Mouse (Mus musculus) limb, embryonic 12.5 days (tissue): Measurements from ENCODE around the gene Amy1. TPM values are rescaled to one million over a fixed set of nuclear protein-coding genes. Genes with fewer than 3 reads are reported as not detected.
"Not testable (repeated sequence)": the region's sequence is repeated elsewhere in the genome, so short reads cannot be mapped to it uniquely, and the experiment has no call there.

Experiments
- ATAC-seq: fragments of 200-750 bp; cut with Nextera tagmentation; 2 replicates; pipeline ENCODE4 v1.8.0; 2017; ENCODE audit warnings: low read depth, moderate TSS enrichment; ENCODE audit not compliant: insufficient number of reproducible peaks, insufficient read depth, low FRiP score, low TSS enrichment
- H3K27ac ChIP-seq: fragments of 300-500 bp; sonication (generic); 2 replicates; pipeline ENCODE4 v1.5.1; 2016; ENCODE audit warnings: mild to moderate bottlenecking, moderate library complexity
- H3K27me3 ChIP-seq: fragments of 300-500 bp; sonication (generic); 2 replicates; pipeline ENCODE4 v1.6.1; 2016; ENCODE audit warnings: mild to moderate bottlenecking, moderate library complexity
- H3K36me3 ChIP-seq: fragments of 300-500 bp; sonication (generic); 2 replicates; pipeline ENCODE4 v1.6.1; 2016; ENCODE audit warnings: mild to moderate bottlenecking, moderate library complexity
- H3K4me1 ChIP-seq: fragments of 300-500 bp; sonication (generic); replicated peaks from 2 replicates; pipeline ENCODE4 v1.6.1; 2016
- H3K4me2 ChIP-seq: fragments of 300-500 bp; sonication (generic); 2 replicates; pipeline ENCODE4 v1.6.1; 2016; ENCODE audit warnings: mild to moderate bottlenecking, moderate library complexity
- H3K4me3 ChIP-seq: fragments of 300-500 bp; sonication (generic); replicated peaks from 2 replicates; pipeline ENCODE4 v1.5.1; 2016; ENCODE audit warnings: mild to moderate bottlenecking
- H3K9ac ChIP-seq: fragments of 300-500 bp; sonication (generic); replicated peaks from 2 replicates; pipeline ENCODE4 v1.6.1; 2016; ENCODE audit warnings: mild to moderate bottlenecking, moderate library complexity
- H3K9me3 ChIP-seq: fragments of 300-500 bp; sonication (generic); 2 replicates; pipeline ENCODE4 v1.6.1; 2016; ENCODE audit warnings: mild to moderate bottlenecking, moderate library complexity
- WGBS: fragments of 180-500 bp; shearing (Covaris S2); methylation state at CpG from one replicate; pipeline ENCODE4 v1.1.7; 2016; 5-methylcytosine and 5-hydroxymethylcytosine counted together
- polyA plus RNA-seq: library from polyadenylated mRNA; unstranded; fragments of >200 nt; fragmentation: Nextera tagmentation; extraction: Ambion mirVana; gene quantifications from 2 replicates; pipeline ENCODE4 v1.2.1, GENCODE M21; 2016

Amy1 gene
- polyA plus RNA-seq, result 1.00 and 1.5 TPM in 2 replicates

DNA sequence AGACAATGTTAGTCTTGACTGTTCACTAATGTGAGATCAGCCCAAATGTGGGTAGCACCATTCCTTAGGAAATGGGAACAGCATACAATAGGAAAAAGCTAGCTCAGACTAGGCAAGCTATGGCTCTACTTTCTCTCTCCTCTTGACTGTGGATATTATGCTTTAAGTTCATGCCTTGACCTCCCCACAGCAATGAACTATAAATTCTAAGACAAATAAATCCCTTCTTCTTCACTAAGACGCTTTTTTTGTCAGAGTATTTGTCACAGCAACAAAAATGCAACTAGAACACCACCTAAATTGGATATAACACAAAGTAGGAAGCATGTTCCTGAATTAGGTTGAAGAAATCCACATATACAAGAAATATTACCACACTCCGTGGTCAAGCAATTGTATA, at the start of gene Amy1:
TSS of gene Amy1 (minus strand) at position 101 of the 400 bp plus-strand sequence.
- Histone ChIP-seq H3K4me1 (no peaks in the 10 kb centered on the region), H3K27me3 (no peaks in the 10 kb centered on the region), H3K36me3 (peaks cover 37% of the 10 kb centered on the region), H3K9ac (no peak within 1 kb of the TSS), H3K4me2 (no peak within 1 kb of the TSS), H3K9me3 (no peaks in the 10 kb centered on the region), H3K27ac (no peak within 1 kb of the TSS), H3K4me3 (no peak within 1 kb of the TSS)
- WGBS, result 96% methylated on average over 2 of the region's 2 CpGs
- no peak for ATAC-seq

DNA sequence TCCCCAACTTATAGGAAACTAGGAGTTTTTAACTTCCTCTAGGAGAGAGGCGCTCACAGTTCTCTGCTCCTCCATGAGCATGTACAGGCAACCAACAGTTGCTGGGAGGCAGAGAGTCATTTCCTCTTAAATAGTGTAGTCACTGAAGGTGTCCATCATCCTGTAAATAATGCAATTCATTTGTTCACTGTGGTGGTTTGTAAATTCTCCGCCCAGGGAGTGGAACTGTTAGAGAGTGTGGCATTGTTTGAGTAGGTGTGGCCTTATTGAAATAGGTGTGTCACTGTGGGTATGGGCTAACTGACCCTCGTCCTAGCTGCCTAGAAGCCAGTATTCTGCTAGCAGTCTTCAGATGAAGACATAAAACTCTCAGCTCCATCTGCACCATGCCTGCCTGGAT, 47.8 kb upstream of the Amy1 start:
- Histone ChIP-seq H3K4me2 (no peak overlapping the region), H3K27me3 (no peaks in the 10 kb centered on the region), H3K36me3 (no peaks in the 10 kb centered on the region), H3K9me3 (no peaks in the 10 kb centered on the region), H3K4me1 (no peaks in the 10 kb centered on the region), H3K4me3 (no peak overlapping the region), H3K9ac (no peak overlapping the region), H3K27ac (no peak overlapping the region)
- WGBS, result 81% methylated on average over 3 of the region's 3 CpGs
- no peak for ATAC-seq

- H3K4me3 ChIP-seq, H3K9me3 ChIP-seq, H3K27me3 ChIP-seq, H3K4me1 ChIP-seq, H3K9ac ChIP-seq, H3K27ac ChIP-seq, ATAC-seq, H3K4me2 ChIP-seq, H3K36me3 ChIP-seq: not testable (repeated sequence)
- 46% methylated on average over 3 of the region's 3 CpGs for WGBS
These were observed 44.9 kb upstream of the Amy1 start for GRCm38 (mm10) chr3:113651386-113651785.

- 97% methylated on average over 1 of the region's 1 CpGs for WGBS
These were observed 33.0 kb upstream of the Amy1 start for GRCm38 (mm10) chr3:113639545-113639944.

GRCm38 (mm10) chr3:113634220-113634619, 27.7 kb upstream of the Amy1 start:
- Histone ChIP-seq H3K4me2 (no peak overlapping the region), H3K27me3 (no peaks in the 10 kb centered on the region), H3K27ac (no peak overlapping the region), H3K9me3 (no peaks in the 10 kb centered on the region), H3K4me3 (no peak overlapping the region), H3K9ac (no peak overlapping the region), H3K4me1 (peaks cover 6% of the 10 kb centered on the region; the same call in 1 of the 2 replicates), H3K36me3 (no peaks in the 10 kb centered on the region)
- ATAC-seq, result no peak

More at GRCm38 (mm10) chr3:113639545-113639944, 33.0 kb upstream of the Amy1 start:
- Histone ChIP-seq H3K9me3 (no peaks in the 10 kb centered on the region), H3K27me3 (no peaks in the 10 kb centered on the region), H3K36me3 (no peaks in the 10 kb centered on the region), H3K4me2 (no peak overlapping the region), H3K4me3 (no peak overlapping the region), H3K9ac (no peak overlapping the region), H3K27ac (no peak overlapping the region), H3K4me1 (no peaks in the 10 kb centered on the region)
- no peak for ATAC-seq

DNA sequence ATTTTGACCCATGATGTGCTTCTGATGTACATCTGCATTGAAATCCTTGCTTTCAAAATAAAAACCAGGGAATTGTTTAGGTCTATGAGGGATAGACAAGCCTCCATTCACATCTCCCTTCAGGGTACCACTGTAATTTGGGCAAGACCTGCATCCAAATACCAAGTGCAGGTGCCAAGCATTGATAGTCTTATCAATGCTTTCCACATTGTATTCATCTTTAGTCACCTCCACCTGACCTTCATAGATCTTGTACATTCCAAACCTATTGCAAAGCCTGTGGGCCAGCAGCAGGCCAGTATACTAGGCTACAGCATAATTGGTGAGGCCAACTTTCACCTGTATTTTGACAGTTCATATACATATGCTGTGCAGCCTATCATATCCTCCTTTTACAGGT, 25.1 kb upstream of the Amy1 start:
- Histone ChIP-seq H3K9ac (no peak overlapping the region), H3K4me1 (peaks cover 6% of the 10 kb centered on the region), H3K27ac (no peak overlapping the region), H3K4me2 (peak overlapping the region; percentile 68; the same call in 1 of the 2 replicates), H3K9me3 (no peaks in the 10 kb centered on the region), H3K27me3 (no peaks in the 10 kb centered on the region), H3K36me3 (peaks cover 6% of the 10 kb centered on the region; the same call in 1 of the 2 replicates), H3K4me3 (no peak overlapping the region)
- ATAC-seq, result no peak

DNA sequence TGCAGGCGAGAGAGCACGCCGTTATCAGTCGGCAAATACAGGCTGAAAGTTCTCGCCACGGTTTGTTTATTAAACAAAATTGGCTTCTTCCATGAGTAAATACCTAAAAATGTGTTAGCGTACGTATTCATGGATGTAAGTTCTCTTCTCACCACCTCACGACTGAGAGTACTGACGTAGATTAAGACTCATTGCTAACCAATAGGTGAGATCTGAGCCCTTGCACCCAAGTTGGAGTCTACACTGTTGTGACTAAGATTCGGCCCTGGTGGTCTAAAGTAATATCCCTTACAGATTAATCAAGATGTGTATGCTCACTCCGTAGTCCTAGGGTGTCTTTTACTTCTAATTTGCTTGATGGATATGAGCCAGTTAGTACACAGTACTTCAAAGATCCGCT, 24.1 kb upstream of the Amy1 start:
- no peak for ATAC-seq
- peaks cover 11% of the 10 kb centered on the region for H3K36me3 ChIP-seq
- peak overlapping the region; percentile 100 for H3K27ac ChIP-seq
- peaks cover 6% of the 10 kb centered on the region for H3K4me1 ChIP-seq
- 19% methylated on average over 13 of the region's 13 CpGs for WGBS
- H3K27me3 ChIP-seq, result no peaks in the 10 kb centered on the region
- peak overlapping the region; percentile 68 for H3K4me2 ChIP-seq
- peak overlapping the region; percentile 71 for H3K4me3 ChIP-seq
- H3K9me3 ChIP-seq, result no peaks in the 10 kb centered on the region
- H3K9ac ChIP-seq, result peak overlapping the region; percentile 86

GRCm38 (mm10) chr3:113629606-113630359, 23.3 kb upstream of the Amy1 start, which contains the start of gene Rnpc3:
Rnpc3 (minus strand) TSS chr3:113630149.
- no peaks in the 10 kb centered on the region for H3K9me3 ChIP-seq
- H3K4me3 ChIP-seq, result peak within 1 kb of the TSS; percentile 71
- WGBS, result under 1% methylated on average over 61 of the region's 70 CpGs
- H3K27me3 ChIP-seq, result no peaks in the 10 kb centered on the region
- peak within 1 kb of the TSS; percentile 68 for H3K4me2 ChIP-seq
- peak within 1 kb of the TSS; percentile 86 for H3K9ac ChIP-seq
- peaks cover 11% of the 10 kb centered on the region for H3K36me3 ChIP-seq
- peaks cover 6% of the 10 kb centered on the region for H3K4me1 ChIP-seq
- peak; percentile 97 for ATAC-seq
- peak within 1 kb of the TSS; percentile 100 for H3K27ac ChIP-seq

DNA sequence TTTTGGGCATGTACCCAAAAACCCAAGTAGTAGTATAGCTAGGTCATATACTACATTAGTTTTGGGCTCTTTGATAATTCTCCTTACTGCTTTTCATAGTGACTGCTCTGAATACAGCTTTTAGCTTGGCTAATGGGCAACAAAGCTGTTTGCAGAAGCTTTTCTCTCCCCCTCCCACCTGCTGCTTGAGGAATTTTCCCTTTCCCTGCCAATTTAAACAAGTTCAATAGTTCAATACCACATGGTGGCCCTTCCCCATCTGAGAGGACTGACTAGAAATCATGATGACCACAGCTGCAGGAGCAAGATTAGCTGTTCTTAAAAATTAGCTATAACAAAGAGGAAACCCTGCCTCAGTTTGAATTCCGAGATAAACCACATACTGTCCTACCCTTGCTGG, 15.7 kb downstream of the Amy1 start:
- H3K9me3 ChIP-seq, result no peaks in the 10 kb centered on the region
- no peak overlapping the region for H3K4me2 ChIP-seq
- 74% methylated on average over 1 of the region's 1 CpGs for WGBS
- no peak overlapping the region for H3K4me3 ChIP-seq
- no peak overlapping the region for H3K27ac ChIP-seq
- H3K4me1 ChIP-seq, result no peaks in the 10 kb centered on the region
- peaks cover 4% of the 10 kb centered on the region for H3K36me3 ChIP-seq
- no peak for ATAC-seq
- no peak overlapping the region for H3K9ac ChIP-seq
- no peaks in the 10 kb centered on the region for H3K27me3 ChIP-seq

DNA sequence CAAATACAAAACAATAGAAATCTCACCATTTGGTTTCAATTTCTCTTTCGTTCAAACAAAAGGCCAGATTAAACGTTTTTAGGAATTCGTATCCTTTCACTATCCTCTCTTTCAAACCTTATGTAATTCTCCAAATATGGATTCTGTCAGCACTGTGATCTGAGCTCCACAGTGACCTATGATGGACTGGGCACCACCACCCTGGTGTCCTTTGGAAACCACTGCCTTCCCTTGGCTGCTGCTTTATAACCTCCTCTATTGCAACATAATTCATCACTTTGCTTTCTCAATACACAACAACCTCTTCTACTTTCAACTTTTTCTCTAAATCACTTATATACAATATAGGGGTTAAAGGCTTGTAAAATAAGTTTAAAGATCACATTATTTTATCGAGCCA, 31.9 kb downstream of the Amy1 start:
- 80% methylated on average over 4 of the region's 4 CpGs for WGBS
- no peak overlapping the region for H3K9ac ChIP-seq
- no peak for ATAC-seq

DNA sequence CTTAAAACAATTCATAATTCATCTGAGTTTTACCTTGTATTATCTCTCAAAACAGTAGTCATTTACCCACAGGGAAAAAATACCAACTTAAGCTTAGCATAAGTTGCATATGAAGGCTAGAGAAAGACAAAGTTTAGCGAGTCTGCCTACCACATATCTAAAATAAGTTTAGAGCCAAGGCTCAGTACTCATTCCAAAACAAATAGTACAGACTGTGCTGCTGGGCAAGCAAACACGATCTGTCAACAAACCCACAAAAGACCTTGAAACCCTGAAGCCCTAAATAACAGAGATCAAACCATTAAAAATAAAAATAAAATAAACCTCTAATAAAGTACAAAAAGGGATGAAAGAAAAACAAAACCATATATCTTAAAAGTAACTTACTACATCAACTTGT, 32.4 kb downstream of the Amy1 start:
- Histone ChIP-seq H3K4me2 (no peak overlapping the region), H3K27me3 (no peaks in the 10 kb centered on the region), H3K9ac (no peak overlapping the region), H3K36me3 (no peaks in the 10 kb centered on the region), H3K27ac (no peak overlapping the region), H3K4me3 (no peak overlapping the region), H3K9me3 (no peaks in the 10 kb centered on the region), H3K4me1 (no peaks in the 10 kb centered on the region)
- no peak for ATAC-seq
- WGBS, result 83% methylated on average over 2 of the region's 2 CpGs

More for the DNA sequence above, 31.9 kb downstream of the Amy1 start:
- Histone ChIP-seq H3K27me3 (no peaks in the 10 kb centered on the region), H3K4me3 (no peak overlapping the region), H3K27ac (no peak overlapping the region), H3K4me1 (no peaks in the 10 kb centered on the region), H3K4me2 (no peak overlapping the region), H3K36me3 (no peaks in the 10 kb centered on the region), H3K9me3 (no peaks in the 10 kb centered on the region)

DNA sequence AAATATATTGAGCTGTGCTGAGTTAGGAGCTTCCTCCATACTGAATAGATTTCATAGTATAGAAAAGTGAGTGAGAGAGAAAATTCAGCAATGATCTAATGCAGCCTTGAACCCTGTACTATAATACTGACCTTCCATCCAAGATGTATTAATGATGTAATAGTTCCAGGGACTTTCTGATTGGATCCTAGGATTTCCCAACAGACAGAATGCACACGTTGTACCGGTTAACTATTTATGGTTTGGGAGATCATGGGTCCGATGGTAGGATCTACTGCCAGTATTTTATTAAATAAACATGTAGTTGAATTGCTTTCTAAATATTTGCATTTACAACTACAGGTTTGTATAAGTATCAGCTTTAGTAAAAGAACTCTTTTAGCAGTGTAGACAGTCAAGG, 34.3 kb downstream of the Amy1 start:
- no peak for ATAC-seq

More for the DNA sequence above, 34.3 kb downstream of the Amy1 start:
- Histone ChIP-seq H3K36me3 (no peaks in the 10 kb centered on the region), H3K9me3 (peaks cover 4% of the 10 kb centered on the region; the same call in 1 of the 2 replicates), H3K4me3 (no peak overlapping the region), H3K4me1 (no peaks in the 10 kb centered on the region), H3K27ac (no peak overlapping the region), H3K4me2 (no peak overlapping the region), H3K27me3 (no peaks in the 10 kb centered on the region), H3K9ac (no peak overlapping the region)
- 73% methylated on average over 3 of the region's 3 CpGs for WGBS
